Mouse (Mus musculus): ENCODE results near the gene Pex19. TPM values are rescaled to one million over a fixed set of nuclear protein-coding genes. Genes with fewer than 3 reads are reported as not detected.

The Pex19 gene
- total and polyA plus RNA-seq, 3 experiments = 26.3 to 53.6 TPM; not detected in 1

DNA sequence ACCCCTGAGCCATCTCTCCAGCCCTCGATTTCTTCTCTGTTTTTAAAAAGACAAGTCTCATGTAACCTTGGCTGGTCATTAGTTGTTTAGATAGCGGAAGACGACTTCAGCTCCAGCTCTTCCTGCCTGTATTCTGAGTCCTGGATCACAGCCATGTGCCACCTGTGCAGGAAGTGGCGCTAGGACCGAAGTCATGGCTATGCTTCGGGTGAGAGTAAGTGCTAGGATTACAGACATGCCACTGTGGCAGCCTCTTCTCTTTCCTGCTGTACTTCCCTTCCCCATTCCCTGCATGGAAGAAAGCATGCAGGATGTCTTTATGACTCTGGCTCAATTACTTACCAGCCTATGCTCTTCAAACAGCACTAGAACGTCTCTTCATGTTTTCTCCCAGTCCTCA lies 52.5 kb downstream of the Pex19 start:
- no peaks in the 10 kb centered on the region for H3K79me2 ChIP-seq (ENCODE audit: control insufficient read depth, insufficient read depth, low read length, poor library complexity)
- peaks cover 12 to 30% of the 10 kb centered on the region in 2 experiments for H3K36me3 ChIP-seq (ENCODE audit: control insufficient read depth in 1 of 2, insufficient read depth in 2 of 2, low read length in 2 of 2)
- peaks cover 3 to 5% of the 10 kb centered on the region in 2 experiments; a peak in 3 of 4 replicates for H3K4me1 ChIP-seq (ENCODE audit: control insufficient read depth in 1 of 2, insufficient read depth in 2 of 2, low read length in 2 of 2)
- no peaks in the 10 kb centered on the region for H3K27me3 ChIP-seq (ENCODE audit: control insufficient read depth in 1 of 2, insufficient read depth in 2 of 2, low read length in 2 of 2)
- no peak overlapping the region for H3K4me3 ChIP-seq (ENCODE audit: control insufficient read depth in 1 of 2, insufficient read depth in 1 of 2, low read depth in 2 of 2, low read length in 2 of 2)
- DNase-seq (ENCODE audit: low read depth, low spot score) = no peak
- H3K27ac ChIP-seq (ENCODE audit: control insufficient read depth, low read depth, low read length) = no peak overlapping the region
- TF ChIP-seq SIN3A (IDR thresholded peaks at IDR 0.05; ENCODE audit: low read length) (no peak), EP300 (IDR thresholded peaks at IDR 0.05; ENCODE audit: low read depth in 1 of 2, low read length in 2 of 2) (no peak), ZC3H11A (IDR thresholded peaks at IDR 0.05; ENCODE audit: low read depth, low read length) (no peak), POLR2AphosphoS2 (IDR thresholded peaks at IDR 0.05; ENCODE audit: low read length) (no peak), UBTF (IDR thresholded peaks at IDR 0.05; ENCODE audit: borderline replicate concordance, insufficient read depth, low read depth, low read length) (no peak), GATA1 (IDR thresholded peaks at IDR 0.05; ENCODE audit: low read depth, low read length) (no peak)
- no peaks in the 10 kb centered on the region for H3K9me3 ChIP-seq (replicated peaks; ENCODE audit: insufficient read depth, low read length)
- H3K9ac ChIP-seq (ENCODE audit: control insufficient read depth, low read depth, low read length, poor library complexity, severe bottlenecking) = no peak overlapping the region

DNA sequence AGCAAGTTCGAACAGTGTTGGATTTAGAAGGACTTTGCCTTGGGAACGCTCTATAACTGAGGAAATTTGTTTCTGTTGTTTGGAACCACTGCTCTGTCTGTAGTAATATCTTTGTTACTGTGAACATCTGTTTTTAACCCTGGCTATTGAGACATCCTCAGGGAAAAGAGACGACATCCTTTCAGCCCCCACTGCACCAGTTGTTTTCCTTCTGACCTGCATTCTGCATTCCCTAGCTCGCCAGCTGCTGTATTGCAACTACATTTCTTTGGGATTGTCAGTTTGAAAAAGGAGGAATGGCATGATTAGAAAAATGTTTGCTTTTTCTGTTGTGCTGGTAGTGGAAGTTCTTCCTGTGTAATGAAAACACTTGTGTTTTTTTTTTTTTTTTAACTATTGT lies 54.3 kb downstream of the Pex19 start:
- Histone ChIP-seq H3K9ac (ENCODE audit: control insufficient read depth, low read depth, low read length, poor library complexity, severe bottlenecking) (no peak overlapping the region), H3K4me1 (ENCODE audit: control insufficient read depth in 1 of 2, insufficient read depth in 2 of 2, low read length in 2 of 2) (peaks cover 3 to 7% of the 10 kb centered on the region in 2 experiments), H3K36me3 (ENCODE audit: control insufficient read depth in 1 of 2, insufficient read depth in 2 of 2, low read length in 2 of 2) (peaks cover 15 to 23% of the 10 kb centered on the region in 2 experiments), H3K4me3 (ENCODE audit: control insufficient read depth in 1 of 2, insufficient read depth in 1 of 2, low read depth in 2 of 2, low read length in 2 of 2) (no peak overlapping the region), H3K27me3 (ENCODE audit: control insufficient read depth in 1 of 2, insufficient read depth in 2 of 2, low read length in 2 of 2) (no peaks in the 10 kb centered on the region), H3K9me3 (replicated peaks; ENCODE audit: insufficient read depth, low read length) (no peaks in the 10 kb centered on the region), H3K79me2 (ENCODE audit: control insufficient read depth, insufficient read depth, low read length, poor library complexity) (no peaks in the 10 kb centered on the region), H3K27ac (ENCODE audit: control insufficient read depth, low read depth, low read length) (no peak overlapping the region)
- no peak for DNase-seq (ENCODE audit: low read depth, low spot score)
- no peak for TF ChIP-seq MAFK (IDR thresholded peaks at IDR 0.05; ENCODE audit: borderline replicate concordance, low read depth, low read length)
- no peak for TF ChIP-seq NELFE (IDR thresholded peaks at IDR 0.05; ENCODE audit: low read depth, low read length)
- TF ChIP-seq UBTF (IDR thresholded peaks at IDR 0.05; ENCODE audit: borderline replicate concordance, insufficient read depth, low read depth, low read length) = no peak
- no peak for TF ChIP-seq TCF12 (IDR thresholded peaks at IDR 0.05; ENCODE audit: low read depth, low read length)
- TF ChIP-seq ETS1 (IDR thresholded peaks at IDR 0.05; ENCODE audit: low read depth, low read length) = no peak
- no peak for TF ChIP-seq ZNF384 (IDR thresholded peaks at IDR 0.05; ENCODE audit: low read depth, low read length)
- TF ChIP-seq SIN3A (IDR thresholded peaks at IDR 0.05; ENCODE audit: low read length) = no peak
- no peak for TF ChIP-seq POLR2AphosphoS2 (IDR thresholded peaks at IDR 0.05; ENCODE audit: low read length)
- TF ChIP-seq JUND (IDR thresholded peaks at IDR 0.05; ENCODE audit: low read depth, low read length) = no peak
- no peak for TF ChIP-seq E2F4 (IDR thresholded peaks at IDR 0.05; ENCODE audit: borderline replicate concordance, low read depth, low read length)
- no peak for TF ChIP-seq TBP (IDR thresholded peaks at IDR 0.05; ENCODE audit: low read depth, low read length)
- no peak for TF ChIP-seq CHD2 (IDR thresholded peaks at IDR 0.05; ENCODE audit: low read length)
- TF ChIP-seq CHD1 (IDR thresholded peaks at IDR 0.05; ENCODE audit: low read depth, low read length) = no peak
- no peak for TF ChIP-seq ZC3H11A (IDR thresholded peaks at IDR 0.05; ENCODE audit: low read depth, low read length)
- no peak for TF ChIP-seq MXI1 (IDR thresholded peaks at IDR 0.05; ENCODE audit: low read depth, low read length)
- no peak for TF ChIP-seq TAL1 (IDR thresholded peaks at IDR 0.05; ENCODE audit: low read length)
- TF ChIP-seq RAD21 (IDR thresholded peaks at IDR 0.05; ENCODE audit: low read depth, low read length) = no peak
- no peak for TF ChIP-seq ELF1 (IDR thresholded peaks at IDR 0.05; ENCODE audit: low read depth, low read length)
- TF ChIP-seq GATA1 (IDR thresholded peaks at IDR 0.05; ENCODE audit: low read depth, low read length) = no peak

Data from MEL (cell line).